Mouse (Mus musculus): Measurements from ENCODE around the gene Vps13c.

Gene Vps13c

DNA sequence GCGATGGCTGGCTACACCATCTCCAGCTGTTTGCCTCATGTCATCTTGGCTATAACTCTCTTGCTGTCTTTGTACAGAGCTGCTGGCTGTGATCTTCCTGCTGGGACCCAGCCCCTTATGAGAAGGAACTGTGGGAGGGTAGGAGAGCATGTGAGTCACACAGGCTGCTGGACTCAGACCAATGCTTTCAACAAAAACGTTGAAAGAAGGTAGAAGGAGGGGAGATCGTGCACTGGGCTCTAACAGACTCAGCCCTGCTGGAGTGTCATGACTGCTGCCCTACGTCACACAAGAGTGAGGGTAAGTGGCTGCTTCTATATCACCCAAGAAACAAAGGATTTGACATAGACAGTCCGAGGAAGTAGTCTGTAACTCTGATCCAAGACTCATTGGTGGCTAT, 193.6 kb downstream of the Vps13c start:
- no peak for DNase-seq
